Mouse (Mus musculus) neural tube, embryonic 13.5 days (tissue): ENCODE measurements around the gene Mrgprb5. TPM values are rescaled to one million over a fixed set of nuclear protein-coding genes. Genes with fewer than 3 reads are reported as not detected.
A peak's percentile ranks its signal among the peaks of the same experiment; 100 is the strongest.
"Not testable (repeated sequence)": the region's sequence is repeated elsewhere in the genome, so short reads cannot be mapped to it uniquely, and the experiment has no call there.

ENCODE experiments used
- ATAC-seq: fragments of 200-750 bp; cut with Nextera tagmentation; 2 replicates; pipeline ENCODE4 v1.8.0; 2017; ENCODE audit warnings: low read depth, mild to moderate bottlenecking, moderate TSS enrichment, moderate library complexity
- H3K27ac ChIP-seq: fragments of 300-500 bp; sonication (generic); replicated peaks from 2 replicates; pipeline ENCODE4 v1.5.1; 2015; ENCODE audit warnings: moderate library complexity, mild to moderate bottlenecking, inconsistent platforms
- H3K27me3 ChIP-seq: fragments of 300-500 bp; sonication (generic); 2 replicates; pipeline ENCODE4 v1.6.1; 2015; ENCODE audit warnings: mild to moderate bottlenecking, inconsistent platforms
- H3K36me3 ChIP-seq: fragments of 300-500 bp; sonication (generic); 2 replicates; pipeline ENCODE4 v1.6.1; 2015; ENCODE audit warnings: mild to moderate bottlenecking, inconsistent platforms
- H3K4me1 ChIP-seq: fragments of 300-500 bp; sonication (generic); replicated peaks from 2 replicates; pipeline ENCODE4 v1.6.1; 2015; ENCODE audit warnings: inconsistent platforms
- H3K4me2 ChIP-seq: fragments of 300-500 bp; sonication (generic); 2 replicates; pipeline ENCODE4 v1.6.1; 2015; ENCODE audit warnings: inconsistent platforms, mild to moderate bottlenecking, moderate library complexity
- H3K4me3 ChIP-seq: fragments of 300-500 bp; sonication (generic); 2 replicates; pipeline ENCODE4 v1.5.1; 2015; ENCODE audit warnings: mild to moderate bottlenecking, inconsistent platforms
- H3K9ac ChIP-seq: fragments of 300-500 bp; sonication (generic); 2 replicates; pipeline ENCODE4 v1.6.1; 2015; ENCODE audit warnings: moderate library complexity, mild to moderate bottlenecking, inconsistent platforms
- H3K9me3 ChIP-seq: fragments of 300-500 bp; sonication (generic); 2 replicates; pipeline ENCODE4 v1.6.1; 2016; ENCODE audit warnings: inconsistent platforms
- WGBS: fragments of 180-500 bp; shearing (Covaris S2); methylation state at CpG from one replicate; pipeline ENCODE4 v1.1.7; 2015; 5-methylcytosine and 5-hydroxymethylcytosine counted together
- polyA plus RNA-seq: library from polyadenylated mRNA; unstranded; fragments of >200 nt; fragmentation: Nextera tagmentation; extraction: Ambion mirVana; gene quantifications from 2 replicates; pipeline ENCODE4 v1.2.1, GENCODE M21; 2015

Gene Mrgprb5
- polyA plus RNA-seq, result not detected in 2 replicates

- Histone ChIP-seq H3K4me3 (no peak within 1 kb of the TSS), H3K9me3 (no peaks in the 10 kb centered on the region), H3K27ac (no peak within 1 kb of the TSS), H3K27me3 (no peaks in the 10 kb centered on the region), H3K4me2 (no peak within 1 kb of the TSS), H3K4me1 (no peaks in the 10 kb centered on the region), H3K36me3 (no peaks in the 10 kb centered on the region), H3K9ac (no peak within 1 kb of the TSS)
- no peak for ATAC-seq
- WGBS, result 78% methylated on average over 2 of the region's 2 CpGs
These were observed at the start of gene Mrgprb5 for GRCm38 (mm10) chr7:48168919-48169318. Mrgprb5 (minus strand) TSS chr7:48169019.

GRCm38 (mm10) chr7:48199188-48199587 lies 30.4 kb upstream of the Mrgprb5 start, which contains the start of gene Mrgprb4:
Mrgprb4 (minus strand) TSS chr7:48199288.
- ATAC-seq, result no peak
- Histone ChIP-seq H3K27me3 (no peaks in the 10 kb centered on the region), H3K9me3 (0 out of 2 replicates have a peak, but pooled peaks cover 21% of the 10 kb centered on the region), H3K27ac (no peak within 1 kb of the TSS), H3K36me3 (no peaks in the 10 kb centered on the region), H3K9ac (no peak within 1 kb of the TSS), H3K4me1 (no peaks in the 10 kb centered on the region), H3K4me2 (no peak within 1 kb of the TSS), H3K4me3 (no peak within 1 kb of the TSS)
- 88% methylated on average over 3 of the region's 3 CpGs for WGBS

GRCm38 (mm10) chr7:48167471-48167870 lies 1.3 kb downstream of the Mrgprb5 start:
- Histone ChIP-seq H3K4me1 (no peaks in the 10 kb centered on the region), H3K9me3 (no peaks in the 10 kb centered on the region), H3K27ac (no peak overlapping the region), H3K4me2 (no peak overlapping the region), H3K27me3 (no peaks in the 10 kb centered on the region), H3K36me3 (no peaks in the 10 kb centered on the region), H3K4me3 (no peak overlapping the region), H3K9ac (no peak overlapping the region)
- ATAC-seq, result no peak
- WGBS, result 88% methylated on average over 2 of the region's 2 CpGs

GRCm38 (mm10) chr7:48138248-48138702 lies 30.5 kb downstream of the Mrgprb5 start:
- Histone ChIP-seq H3K4me3 (peak overlapping the region; percentile 64), H3K4me2 (peak overlapping the region; percentile 80), H3K36me3 (no peaks in the 10 kb centered on the region), H3K27ac (peak overlapping the region; percentile 91), H3K9ac (peak overlapping the region; percentile 89), H3K27me3 (no peaks in the 10 kb centered on the region), H3K4me1 (peaks cover 4% of the 10 kb centered on the region; the same call in 1 of the 2 replicates), H3K9me3 (peaks cover 12% of the 10 kb centered on the region; the same call in 1 of the 2 replicates)
- peak; percentile 90 for ATAC-seq
- 1% methylated on average over 17 of the region's 17 CpGs for WGBS

- H3K4me3 ChIP-seq, result peak overlapping the region; percentile 64
- peak; percentile 97 for ATAC-seq
- H3K27ac ChIP-seq, result peak overlapping the region; percentile 91
- H3K27me3 ChIP-seq, result no peaks in the 10 kb centered on the region
- peak overlapping the region; percentile 89 for H3K9ac ChIP-seq
- 3% methylated on average over 50 of the region's 52 CpGs for WGBS
- no peaks in the 10 kb centered on the region for H3K36me3 ChIP-seq
- peaks cover 4% of the 10 kb centered on the region; the same call in 1 of the 2 replicates for H3K4me1 ChIP-seq
- H3K9me3 ChIP-seq, result peaks cover 12% of the 10 kb centered on the region; the same call in 1 of the 2 replicates
- H3K4me2 ChIP-seq, result peak overlapping the region; percentile 80
These were observed 31.4 kb downstream of the Mrgprb5 start for GRCm38 (mm10) chr7:48137216-48138077.

GRCm38 (mm10) chr7:48132674-48133073 lies 36.1 kb downstream of the Mrgprb5 start:
- H3K4me2 ChIP-seq, result no peak overlapping the region
- no peaks in the 10 kb centered on the region for H3K9me3 ChIP-seq
- no peaks in the 10 kb centered on the region for H3K36me3 ChIP-seq
- H3K27me3 ChIP-seq, result no peaks in the 10 kb centered on the region
- H3K9ac ChIP-seq, result no peak overlapping the region
- 0 out of 2 replicates have a peak, but pooled peaks have one; percentile 9 for ATAC-seq
- peaks cover 4% of the 10 kb centered on the region; the same call in 1 of the 2 replicates for H3K4me1 ChIP-seq
- H3K4me3 ChIP-seq, result no peak overlapping the region
- 66% methylated on average over 4 of the region's 4 CpGs for WGBS
- no peak overlapping the region for H3K27ac ChIP-seq

GRCm38 (mm10) chr7:48132247-48132646 lies 36.6 kb downstream of the Mrgprb5 start:
- under 1% methylated on average over 4 of the region's 7 CpGs for WGBS

GRCm38 (mm10) chr7:48131820-48132219 lies 37.0 kb downstream of the Mrgprb5 start:
- 1% methylated on average over 11 of the region's 14 CpGs for WGBS
- not testable (repeated sequence) for H3K9me3 ChIP-seq, H3K27me3 ChIP-seq, ATAC-seq, H3K36me3 ChIP-seq, H3K4me1 ChIP-seq
- Histone ChIP-seq H3K9ac (peak overlapping the region; percentile 73), H3K27ac (peak overlapping the region; percentile 79), H3K4me2 (peak overlapping the region; percentile 58), H3K4me3 (peak overlapping the region; percentile 41)

More at GRCm38 (mm10) chr7:48132247-48132646, 36.6 kb downstream of the Mrgprb5 start:
- H3K27ac ChIP-seq, H3K4me1 ChIP-seq, H3K9me3 ChIP-seq, H3K9ac ChIP-seq, H3K36me3 ChIP-seq, H3K27me3 ChIP-seq: not testable (repeated sequence)
- Histone ChIP-seq H3K4me3 (peak overlapping the region; percentile 41), H3K4me2 (peak overlapping the region; percentile 58)
- ATAC-seq, result peak; percentile 86

- ATAC-seq, result no peak
- H3K4me2 ChIP-seq, result no peak overlapping the region
- H3K36me3 ChIP-seq, result no peaks in the 10 kb centered on the region
- H3K9me3 ChIP-seq, result no peaks in the 10 kb centered on the region
- H3K4me3 ChIP-seq, result no peak overlapping the region
- 82% methylated on average over 5 of the region's 5 CpGs for WGBS
- no peaks in the 10 kb centered on the region for H3K4me1 ChIP-seq
- H3K27me3 ChIP-seq, result no peaks in the 10 kb centered on the region
- no peak overlapping the region for H3K9ac ChIP-seq
- no peak overlapping the region for H3K27ac ChIP-seq
These were observed 45.0 kb downstream of the Mrgprb5 start for GRCm38 (mm10) chr7:48123806-48124205.

Other genes with a start within 250 kb of the Mrgprb5 start
- gene Mrgpra4, start 186.9 kb downstream of the Mrgprb5 start, polyA plus RNA-seq, result not detected in 2 replicates
- gene Mrgprx1, start 141.4 kb downstream of the Mrgprb5 start, polyA plus RNA-seq, result not detected in 2 replicates
- not detected in 2 replicates for gene Mrgprb4, start 30.3 kb upstream of the Mrgprb5 start, polyA plus RNA-seq
- gene Mrgprb8, start 219.5 kb upstream of the Mrgprb5 start, polyA plus RNA-seq, result not detected in 2 replicates